9 mouse cellular contexts compared by ENCODE assay signal in genomic region chr12:15849861-15850294, GRCm38 (mm10). TPM values are rescaled to one million over a fixed set of nuclear protein-coding genes. Genes with fewer than 3 reads are reported as not detected.
DNase-seq lines count a peak whose midpoint lies in the region; ATAC-seq and TF ChIP-seq lines count a peak whose summit lies in the region.
"Had no signal": no experiment of that assay in that cellular context is flagged by ENCODE, and none has a peak within 500 bp of the region (broad histone marks: within the 10 kb centered on the region; RNA-seq: fewer than 3 reads in every experiment).

No protein-coding gene starts in this region.

- H3K27ac ChIP-seq in embryonic facial prominence, embryonic 14.5 days (replicated peaks; ENCODE audit: low read depth, low read length) = no peak overlapping the region
- H3K27ac ChIP-seq in embryonic facial prominence, embryonic 10.5 days (replicated peaks) = no peak overlapping the region
- peak overlapping the region; percentile 32; the same call in 1 of the 2 replicates for H3K27ac ChIP-seq in heart, embryonic 10.5 days
- H3K27ac ChIP-seq in lung, embryonic 14.5 days (ENCODE audit: low read depth) = no peak overlapping the region
- H3K27ac ChIP-seq in forebrain, embryonic 16.5 days (ENCODE audit: low read length) = no peak overlapping the region
- H3K27ac ChIP-seq: liver, embryonic 15.5 days had no signal

- no peaks in the 10 kb centered on the region for H3K9me3 ChIP-seq in embryonic facial prominence, embryonic 14.5 days (ENCODE audit: control insufficient read depth, low read length)
- no peaks in the 10 kb centered on the region for H3K9me3 ChIP-seq in embryonic facial prominence, embryonic 10.5 days
- no peaks in the 10 kb centered on the region for H3K9me3 ChIP-seq in heart, embryonic 10.5 days
- no peaks in the 10 kb centered on the region for H3K9me3 ChIP-seq in lung, embryonic 14.5 days (ENCODE audit: low read depth, low read length)
- H3K9me3 ChIP-seq in forebrain, embryonic 16.5 days (ENCODE audit: control insufficient read depth, low read length) = no peaks in the 10 kb centered on the region
- H3K9me3 ChIP-seq: liver, embryonic 15.5 days had no signal

- DNase-seq in embryonic facial prominence, embryonic 14.5 days (ENCODE audit: low spot score) = peak; percentile 29
- DNase-seq in embryonic facial prominence, embryonic 10.5 days (ENCODE audit: low spot score) = no peak
- DNase-seq in cerebellum, adult 11-12 months = peak; percentile 86
- DNase-seq in heart, embryonic 10.5 days (ENCODE audit: low spot score) = peak; percentile 78
- peak; percentile 29 for DNase-seq in lung, embryonic 14.5 days
- no peak for DNase-seq in layer of hippocampus, adult 18-20 months (ENCODE audit: low spot score in 2 of 2)
- DNase-seq in frontal cortex, postnatal 36 days (ENCODE audit: low spot score in 2 of 2) = no peak

- H3K4me3 ChIP-seq in embryonic facial prominence, embryonic 14.5 days (ENCODE audit: low read depth, low read length) = no peak overlapping the region
- H3K4me3 ChIP-seq in embryonic facial prominence, embryonic 10.5 days = no peak overlapping the region
- no peak overlapping the region for H3K4me3 ChIP-seq in heart, embryonic 10.5 days
- no peak overlapping the region for H3K4me3 ChIP-seq in lung, embryonic 14.5 days (ENCODE audit: low read depth, low read length)
- H3K4me3 ChIP-seq in forebrain, embryonic 16.5 days (replicated peaks; ENCODE audit: low read length) = no peak overlapping the region
- H3K4me3 ChIP-seq: liver, embryonic 15.5 days had no signal

- ATAC-seq in embryonic facial prominence, embryonic 14.5 days (ENCODE audit: low read depth) = peak; percentile 34; the same call in 1 of the 2 replicates
- peak; percentile 60; the same call in 1 of the 2 replicates for ATAC-seq in lung, embryonic 14.5 days (ENCODE audit: insufficient read depth)
- no peak for ATAC-seq in forebrain, embryonic 16.5 days

- H3K9ac ChIP-seq in embryonic facial prominence, embryonic 14.5 days (ENCODE audit: low read depth, low read length) = no peak overlapping the region
- H3K9ac ChIP-seq in lung, embryonic 14.5 days = no peak overlapping the region
- H3K9ac ChIP-seq in forebrain, embryonic 16.5 days (replicated peaks; ENCODE audit: low read depth, low read length) = no peak overlapping the region
- H3K9ac ChIP-seq: liver, embryonic 15.5 days had no signal

- no peak overlapping the region for H3K4me2 ChIP-seq in embryonic facial prominence, embryonic 14.5 days (ENCODE audit: low read depth, low read length)
- H3K4me2 ChIP-seq in lung, embryonic 14.5 days = no peak overlapping the region
- no peak overlapping the region for H3K4me2 ChIP-seq in forebrain, embryonic 16.5 days (ENCODE audit: low read length)
- H3K4me2 ChIP-seq: liver, embryonic 15.5 days had no signal

- 0 out of 2 replicates have a peak, but pooled peaks cover 9% of the 10 kb centered on the region for H3K4me1 ChIP-seq in embryonic facial prominence, embryonic 14.5 days (ENCODE audit: control insufficient read depth, insufficient read depth, low read length)
- peaks cover 5% of the 10 kb centered on the region; the same call in 1 of the 2 replicates for H3K4me1 ChIP-seq in embryonic facial prominence, embryonic 10.5 days
- H3K4me1 ChIP-seq in heart, embryonic 10.5 days = peaks cover 13% of the 10 kb centered on the region
- H3K4me1 ChIP-seq in lung, embryonic 14.5 days (ENCODE audit: insufficient read depth) = no peaks in the 10 kb centered on the region
- no peaks in the 10 kb centered on the region; the same call in 1 of the 2 replicates for H3K4me1 ChIP-seq in forebrain, embryonic 16.5 days (replicated peaks; ENCODE audit: control insufficient read depth, insufficient read depth, low read length)
- H3K4me1 ChIP-seq: liver, embryonic 15.5 days had no signal

- H3K27me3 ChIP-seq in embryonic facial prominence, embryonic 14.5 days (replicated peaks; ENCODE audit: control insufficient read depth, insufficient read depth, low read length) = no peaks in the 10 kb centered on the region
- H3K27me3 ChIP-seq in embryonic facial prominence, embryonic 10.5 days (replicated peaks; ENCODE audit: low read depth, poor library complexity, severe bottlenecking) = no peaks in the 10 kb centered on the region
- H3K27me3 ChIP-seq in heart, embryonic 10.5 days (ENCODE audit: insufficient read depth, poor library complexity, severe bottlenecking) = no peaks in the 10 kb centered on the region
- no peaks in the 10 kb centered on the region for H3K27me3 ChIP-seq in lung, embryonic 14.5 days (ENCODE audit: insufficient read depth, low read length)
- H3K27me3 ChIP-seq in forebrain, embryonic 16.5 days (replicated peaks; ENCODE audit: control insufficient read depth, insufficient read depth, low read length) = no peaks in the 10 kb centered on the region
- H3K27me3 ChIP-seq: liver, embryonic 15.5 days had no signal

- H3K36me3 ChIP-seq in embryonic facial prominence, embryonic 14.5 days (ENCODE audit: control insufficient read depth, insufficient read depth, low read length) = no peaks in the 10 kb centered on the region
- H3K36me3 ChIP-seq in embryonic facial prominence, embryonic 10.5 days (replicated peaks) = no peaks in the 10 kb centered on the region
- H3K36me3 ChIP-seq in heart, embryonic 10.5 days = no peaks in the 10 kb centered on the region
- no peaks in the 10 kb centered on the region for H3K36me3 ChIP-seq in lung, embryonic 14.5 days (ENCODE audit: insufficient read depth)
- no peaks in the 10 kb centered on the region for H3K36me3 ChIP-seq in forebrain, embryonic 16.5 days (ENCODE audit: control insufficient read depth, insufficient read depth)
- H3K36me3 ChIP-seq: liver, embryonic 15.5 days had no signal

- WGBS in embryonic facial prominence, embryonic 14.5 days = 42% methylated on average over 3 of the region's 3 CpGs
- WGBS in embryonic facial prominence, embryonic 10.5 days = 83% methylated on average over 3 of the region's 3 CpGs
- 45% methylated on average over 3 of the region's 3 CpGs for WGBS in heart, embryonic 10.5 days
- WGBS in lung, embryonic 14.5 days = 34% methylated on average over 3 of the region's 3 CpGs
- 60% methylated on average over 3 of the region's 3 CpGs for WGBS in forebrain, embryonic 16.5 days

- no peak for TF ChIP-seq CTCF in lung, embryonic 14.5 days (IDR thresholded peaks at IDR 0.05; ENCODE audit: low read depth)

RNA-seq across cellular contexts. Expression of gene Trib2, which starts 33.2 kb away (rescaled TPM):
- polyA plus RNA-seq in embryonic facial prominence, embryonic 14.5 days (2014; fragmentation: Nextera tagmentation; extraction: Ambion mirVana) = 62.0 and 67.3 TPM in 2 replicates
- 33.8 and 43.4 TPM in 2 replicates for polyA plus RNA-seq in embryonic facial prominence, embryonic 10.5 days (2016; fragmentation: Nextera tagmentation; extraction: Ambion mirVana)
- 30.8 and 61.0 TPM in 2 replicates for polyA plus RNA-seq in heart, embryonic 10.5 days (2016; fragmentation: Nextera tagmentation; extraction: Ambion mirVana)
- 20.8 TPM in 2 replicates for polyA plus RNA-seq in lung, embryonic 14.5 days (2014; fragmentation: Nextera tagmentation; extraction: Ambion mirVana)
- 107 and 112 TPM in 2 replicates for polyA plus RNA-seq in forebrain, embryonic 16.5 days (2015; fragmentation: Nextera tagmentation; extraction: Ambion mirVana)
- 10 to 100 TPM; 26.6 to 32.9 TPM for total RNA-seq in layer of hippocampus, adult 18-20 months (2021)

Comparison
In these comparisons a context has a peak if more than half of its experiments do, and no peak if none do; other contexts are left out.
1. DNase-seq: peak in embryonic facial prominence, embryonic 14.5 days (single experiment), cerebellum, adult 11-12 months (single experiment), heart, embryonic 10.5 days (single experiment) and lung, embryonic 14.5 days (single experiment); none in embryonic facial prominence, embryonic 10.5 days (single experiment), layer of hippocampus, adult 18-20 months (0 of 2) and frontal cortex, postnatal 36 days (0 of 2).